In the genomic region with DNA sequence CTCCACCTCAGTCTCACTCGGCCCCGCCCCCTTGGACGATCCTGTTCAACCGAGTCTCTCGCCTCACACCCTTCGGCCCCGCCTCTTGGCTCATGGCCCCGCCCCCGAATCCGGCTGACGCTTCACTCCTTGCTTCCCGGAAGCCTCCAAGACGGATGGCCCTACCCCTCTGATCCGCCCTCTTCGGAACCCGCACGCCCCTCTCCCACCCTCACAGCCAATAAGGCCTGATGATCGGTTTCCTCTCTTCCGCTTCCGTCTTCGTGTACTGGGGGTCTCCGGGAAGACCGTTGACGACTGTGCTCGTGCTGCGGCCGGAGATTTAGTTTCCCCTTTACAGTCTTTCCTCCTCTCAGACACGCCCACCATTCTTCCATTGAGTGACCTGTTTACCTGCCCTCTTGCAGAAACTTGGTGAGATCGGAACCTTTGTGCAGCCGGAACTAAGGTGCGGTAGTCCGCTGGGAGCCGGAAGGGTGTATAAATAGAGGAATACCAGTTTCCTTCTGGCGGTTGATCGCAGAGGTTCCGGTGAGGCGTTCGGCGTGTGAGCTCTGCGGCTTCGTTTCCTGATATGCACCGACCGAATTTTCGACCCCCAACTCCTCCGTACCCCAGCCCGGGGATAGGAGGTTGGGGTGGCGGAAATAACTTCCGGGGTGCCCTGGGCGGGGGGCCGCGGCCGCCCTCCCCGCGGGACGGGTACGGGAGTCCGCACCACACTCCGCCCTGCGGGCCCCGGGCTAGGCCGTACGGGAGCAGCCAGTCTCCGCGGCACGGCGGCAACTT, we compare ENCODE assay signal across 8 mouse cellular contexts. TPM values are rescaled to one million over a fixed set of nuclear protein-coding genes. Genes with fewer than 3 reads are reported as not detected.
DNase-seq lines count a peak whose midpoint lies in the region; ATAC-seq lines count a peak whose summit lies in the region.

A gene (plus strand): TSS at position 282 of the 789 bp plus-strand sequence.
A gene (minus strand): TSS at position 643 of the 789 bp plus-strand sequence.

- 1% methylated on average over 63 of the region's 66 CpGs for WGBS in intestine, embryonic 14.5 days

- intact Hi-C loops in left cerebral cortex, postnatal 14 days (cut with DNase I) = no loop called here

- peak within 1 kb of the TSS; percentile 89 for H3K9ac ChIP-seq in intestine, embryonic 14.5 days (ENCODE audit: low read length)

- H3K36me3 ChIP-seq in intestine, embryonic 14.5 days (ENCODE audit: control insufficient read depth, insufficient read depth, low read length) = no peaks in the 10 kb centered on the region

- H3K27me3 ChIP-seq in intestine, embryonic 14.5 days (replicated peaks; ENCODE audit: control insufficient read depth, insufficient read depth, low read length) = no peaks in the 10 kb centered on the region

- peak within 1 kb of the TSS; percentile 95 for H3K27ac ChIP-seq in intestine, embryonic 14.5 days (ENCODE audit: low read depth)

- DNase-seq in adrenal gland, adult 18-20 months (ENCODE audit: low spot score in 2 of 2) = peak; percentile 100
- DNase-seq in embryo, embryonic 11 days = peak; percentile 100
- peak; percentile 100 for DNase-seq in gastrocnemius, postnatal 25 days
- peak; percentile 100 for DNase-seq in intestine, embryonic 14.5 days (ENCODE audit: low spot score)
- peak; percentile 98 to 99 for DNase-seq in left cerebral cortex, postnatal 14 days (ENCODE audit: low spot score in 2 of 2)
- DNase-seq in mesoderm, embryonic 11.5 days (ENCODE audit: low read depth, low spot score) = peak; percentile 100
- DNase-seq in right cerebral cortex, postnatal 36 days (ENCODE audit: low spot score in 2 of 2) = peak; percentile 99
- peak; percentile 100 for DNase-seq in yolk sac, embryonic 10.5 days (ENCODE audit: low spot score)

- peak within 1 kb of the TSS; percentile 75 for H3K4me2 ChIP-seq in intestine, embryonic 14.5 days (ENCODE audit: low read length)

- ATAC-seq in intestine, embryonic 14.5 days (replicated peaks; ENCODE audit: low FRiP score, low TSS enrichment, low read depth) = peak; percentile 99

- no peaks in the 10 kb centered on the region for H3K9me3 ChIP-seq in intestine, embryonic 14.5 days (ENCODE audit: control insufficient read depth, low read length)

- peak within 1 kb of the TSS; percentile 76 for H3K4me3 ChIP-seq in intestine, embryonic 14.5 days (ENCODE audit: low read depth, low read length)

- H3K4me1 ChIP-seq in intestine, embryonic 14.5 days (replicated peaks; ENCODE audit: control insufficient read depth, insufficient read depth, low read length) = peaks cover 10% of the 10 kb centered on the region

RNA-seq across cellular contexts. Expression of the first gene that starts in this region (rescaled TPM):
- total RNA-seq in adrenal gland, adult 18-20 months (2021) = 10 to 100 TPM; 15.8 to 17.1 TPM
- total RNA-seq in gastrocnemius, postnatal 25 days (2021) = 1 to 10 TPM; 6.2 to 7.3 TPM
- 50.4 and 58.3 TPM in 2 replicates for polyA plus RNA-seq in intestine, embryonic 14.5 days (2014; fragmentation: Nextera tagmentation; extraction: Ambion mirVana)
- total RNA-seq in left cerebral cortex, postnatal 14 days (2021) = 10 to 100 TPM; 14.4 to 15.8 TPM

RNA-seq across cellular contexts. Expression of the second gene that starts in this region (rescaled TPM):
- total RNA-seq in adrenal gland, adult 18-20 months (2021) = 1 to 10 TPM; 8.8 to 9.9 TPM
- total RNA-seq in gastrocnemius, postnatal 25 days (2021) = under 1 TPM; 0.82 to 0.86 TPM
- polyA plus RNA-seq in intestine, embryonic 14.5 days (2014; fragmentation: Nextera tagmentation; extraction: Ambion mirVana) = 3.7 and 3.9 TPM in 2 replicates
- total RNA-seq in left cerebral cortex, postnatal 14 days (2021) = 1 to 10 TPM in 1 of 2 experiments, under 1 TPM in 1; 0.92 to 1.9 TPM

Comparison
In these comparisons a context has a peak if more than half of its experiments do, and no peak if none do; other contexts are left out.
1. Peak in every context shown above with its lines: DNase-seq, ATAC-seq, H3K4me3 ChIP-seq and H3K27ac ChIP-seq.